Mouse (Mus musculus): ENCODE data around the gene Aco1. TPM values are rescaled to one million over a fixed set of nuclear protein-coding genes. Genes with fewer than 3 reads are reported as not detected.

Gene Aco1
- polyA plus RNA-seq, 1 experiment from 2014 or later: 60.1 TPM

GRCm38 (mm10) chr4:40157500-40158223 is 14.8 kb downstream of the Aco1 start:
- Histone ChIP-seq H3K9me3 (ENCODE audit: low read depth, low read length) (no peaks in the 10 kb centered on the region), H3K9ac (no peak overlapping the region), H3K27ac (ENCODE audit: low read depth) (no peak overlapping the region), H3K4me2 (no peak overlapping the region), H3K4me1 (ENCODE audit: insufficient read depth) (peaks cover 8% of the 10 kb centered on the region; the same call in 1 of the 2 replicates), H3K27me3 (ENCODE audit: insufficient read depth, low read length) (no peaks in the 10 kb centered on the region), H3K4me3 (ENCODE audit: low read depth, low read length) (no peak overlapping the region), H3K36me3 (ENCODE audit: insufficient read depth) (no peaks in the 10 kb centered on the region)
- TF ChIP-seq CTCF (IDR thresholded peaks at IDR 0.05; ENCODE audit: low read depth): no peak
- ATAC-seq (ENCODE audit: insufficient read depth) (no peak), DNase-seq (no peak)
- WGBS: 60% methylated on average over 5 of the region's 5 CpGs

GRCm38 (mm10) chr4:40158224-40158540 is 15.3 kb downstream of the Aco1 start:
- no peak for TF ChIP-seq CTCF (IDR thresholded peaks at IDR 0.05; ENCODE audit: low read depth)
- Histone ChIP-seq H3K4me1 (ENCODE audit: insufficient read depth) (peaks cover 8% of the 10 kb centered on the region; the same call in 1 of the 2 replicates), H3K9me3 (ENCODE audit: low read depth, low read length) (no peaks in the 10 kb centered on the region), H3K4me2 (no peak overlapping the region), H3K36me3 (ENCODE audit: insufficient read depth) (no peaks in the 10 kb centered on the region), H3K27me3 (ENCODE audit: insufficient read depth, low read length) (no peaks in the 10 kb centered on the region), H3K9ac (no peak overlapping the region), H3K4me3 (ENCODE audit: low read depth, low read length) (no peak overlapping the region), H3K27ac (ENCODE audit: low read depth) (no peak overlapping the region)
- ATAC-seq (ENCODE audit: insufficient read depth) (no peak), DNase-seq (no peak)
- 72% methylated on average over 5 of the region's 5 CpGs for WGBS

- H3K4me3 ChIP-seq (ENCODE audit: low read depth, low read length): no peak overlapping the region
- no peaks in the 10 kb centered on the region for H3K27me3 ChIP-seq (ENCODE audit: insufficient read depth, low read length)
- no peak overlapping the region for H3K9ac ChIP-seq
- no peak for DNase-seq
- no peak for ATAC-seq (ENCODE audit: insufficient read depth)
- H3K4me1 ChIP-seq (ENCODE audit: insufficient read depth): peaks cover 3% of the 10 kb centered on the region; the same call in 1 of the 2 replicates
- peaks cover 9% of the 10 kb centered on the region for H3K36me3 ChIP-seq (ENCODE audit: insufficient read depth)
- TF ChIP-seq CTCF (IDR thresholded peaks at IDR 0.05; ENCODE audit: low read depth): no peak
- WGBS: 94% methylated on average over 8 of the region's 8 CpGs
- H3K9me3 ChIP-seq (ENCODE audit: low read depth, low read length): no peaks in the 10 kb centered on the region
- H3K4me2 ChIP-seq: no peak overlapping the region
- H3K27ac ChIP-seq (ENCODE audit: low read depth): no peak overlapping the region
These were observed 17.9 kb downstream of the Aco1 start for GRCm38 (mm10) chr4:40160591-40161434.

- no peak for ATAC-seq (ENCODE audit: insufficient read depth)
- H3K36me3 ChIP-seq (ENCODE audit: insufficient read depth): peaks cover 31% of the 10 kb centered on the region
- no peak for DNase-seq
- H3K9me3 ChIP-seq (ENCODE audit: low read depth, low read length): no peaks in the 10 kb centered on the region
- H3K4me2 ChIP-seq: no peak overlapping the region
- H3K9ac ChIP-seq: no peak overlapping the region
- TF ChIP-seq CTCF (IDR thresholded peaks at IDR 0.05; ENCODE audit: low read depth): no peak
- H3K27me3 ChIP-seq (ENCODE audit: insufficient read depth, low read length): no peaks in the 10 kb centered on the region
- no peaks in the 10 kb centered on the region for H3K4me1 ChIP-seq (ENCODE audit: insufficient read depth)
- 87% methylated on average over 10 of the region's 10 CpGs for WGBS
- H3K4me3 ChIP-seq (ENCODE audit: low read depth, low read length): no peak overlapping the region
- H3K27ac ChIP-seq (ENCODE audit: low read depth): no peak overlapping the region
These were observed 20.8 kb downstream of the Aco1 start for GRCm38 (mm10) chr4:40163646-40164045.

GRCm38 (mm10) chr4:40171477-40171876 is 28.6 kb downstream of the Aco1 start:
- H3K9me3 ChIP-seq (ENCODE audit: low read depth, low read length): no peaks in the 10 kb centered on the region
- H3K9ac ChIP-seq: no peak overlapping the region
- H3K36me3 ChIP-seq (ENCODE audit: insufficient read depth): peaks cover 49% of the 10 kb centered on the region
- no peaks in the 10 kb centered on the region for H3K4me1 ChIP-seq (ENCODE audit: insufficient read depth)
- no peak overlapping the region for H3K4me3 ChIP-seq (ENCODE audit: low read depth, low read length)
- H3K4me2 ChIP-seq: no peak overlapping the region
- ATAC-seq (ENCODE audit: insufficient read depth) (no peak), DNase-seq (no peak)
- H3K27me3 ChIP-seq (ENCODE audit: insufficient read depth, low read length): no peaks in the 10 kb centered on the region
- WGBS: 81% methylated on average over 4 of the region's 4 CpGs
- H3K27ac ChIP-seq (ENCODE audit: low read depth): no peak overlapping the region
- no peak for TF ChIP-seq CTCF (IDR thresholded peaks at IDR 0.05; ENCODE audit: low read depth)

GRCm38 (mm10) chr4:40172336-40172735 is 29.5 kb downstream of the Aco1 start:
- Histone ChIP-seq H3K36me3 (ENCODE audit: insufficient read depth) (peaks cover 41% of the 10 kb centered on the region), H3K4me3 (ENCODE audit: low read depth, low read length) (no peak overlapping the region), H3K4me1 (ENCODE audit: insufficient read depth) (no peaks in the 10 kb centered on the region), H3K4me2 (no peak overlapping the region), H3K9ac (no peak overlapping the region), H3K27ac (ENCODE audit: low read depth) (no peak overlapping the region), H3K27me3 (ENCODE audit: insufficient read depth, low read length) (no peaks in the 10 kb centered on the region), H3K9me3 (ENCODE audit: low read depth, low read length) (no peaks in the 10 kb centered on the region)
- TF ChIP-seq CTCF (IDR thresholded peaks at IDR 0.05; ENCODE audit: low read depth): no peak
- no peak for ATAC-seq (ENCODE audit: insufficient read depth)
- WGBS: 76% methylated on average over 2 of the region's 2 CpGs
- DNase-seq: no peak

GRCm38 (mm10) chr4:40174321-40174720 is 31.4 kb downstream of the Aco1 start:
- H3K36me3 ChIP-seq (ENCODE audit: insufficient read depth): peaks cover 42% of the 10 kb centered on the region; the same call in 1 of the 2 replicates
- DNase-seq: peak; percentile 10
- no peak overlapping the region for H3K4me2 ChIP-seq
- H3K4me3 ChIP-seq (ENCODE audit: low read depth, low read length): no peak overlapping the region
- no peaks in the 10 kb centered on the region for H3K27me3 ChIP-seq (ENCODE audit: insufficient read depth, low read length)
- no peaks in the 10 kb centered on the region for H3K4me1 ChIP-seq (ENCODE audit: insufficient read depth)
- no peaks in the 10 kb centered on the region for H3K9me3 ChIP-seq (ENCODE audit: low read depth, low read length)
- H3K9ac ChIP-seq: no peak overlapping the region
- no peak overlapping the region for H3K27ac ChIP-seq (ENCODE audit: low read depth)
- no peak for TF ChIP-seq CTCF (IDR thresholded peaks at IDR 0.05; ENCODE audit: low read depth)
- WGBS: 58% methylated on average over 4 of the region's 4 CpGs
- no peak for ATAC-seq (ENCODE audit: insufficient read depth)
